Mouse (Mus musculus) ES-E14 (cell line): ENCODE measurements around the gene Strn4.

Source experiments
- HCFC1 ChIP-seq: IDR thresholded peaks from 2 replicates; pipeline ENCODE4 v1.6.1; 2012; ENCODE audit warnings: low read length, inconsistent platforms, borderline replicate concordance; ENCODE audit not compliant: insufficient read depth
- MAFK ChIP-seq: IDR thresholded peaks from 2 replicates; pipeline ENCODE4 v1.6.1; 2014; ENCODE audit warnings: mild to moderate bottlenecking, low read depth, low read length, inconsistent platforms; ENCODE audit not compliant: insufficient read depth
- ZC3H11A ChIP-seq: IDR thresholded peaks from 2 replicates; pipeline ENCODE4 v1.6.1; 2012; ENCODE audit warnings: low read depth, mild to moderate bottlenecking, inconsistent platforms, low read length, borderline replicate concordance
- ZNF384 ChIP-seq: IDR thresholded peaks from 2 replicates; pipeline ENCODE4 v1.6.1; 2012; ENCODE audit warnings: low read depth, low read length, inconsistent platforms

DNA sequence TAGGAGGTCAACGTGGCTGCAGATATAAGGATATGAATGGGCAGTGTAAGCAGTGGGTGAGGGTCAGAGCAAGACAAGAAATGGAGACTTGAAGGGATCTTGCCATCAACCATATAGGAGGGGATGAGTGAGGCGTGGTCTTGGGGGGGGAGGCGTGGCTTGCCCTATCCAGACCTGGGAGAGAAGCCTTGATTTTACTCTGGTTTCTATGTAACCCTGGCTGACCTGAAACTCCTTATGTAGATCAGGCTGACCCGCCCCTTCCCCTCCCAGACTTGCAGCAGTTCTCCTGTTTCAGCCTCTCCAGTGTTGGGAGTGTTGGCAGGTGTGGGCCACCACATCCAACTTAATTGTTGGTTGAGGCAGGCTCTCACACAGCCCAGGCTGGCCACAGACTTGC is 68.6 kb downstream of the Strn4 start:
- TF ChIP-seq ZC3H11A (no peak), MAFK (no peak), HCFC1 (no peak), ZNF384 (no peak)
